Comparison of ENCODE assay signal across 9 mouse cellular contexts in genomic region chr10:10184386-10184785, GRCm38 (mm10).
DNase-seq lines count a peak whose midpoint lies in the region; ATAC-seq and TF ChIP-seq lines count a peak whose summit lies in the region.
"Had no signal": no experiment of that assay in that cellular context is flagged by ENCODE, and none has a peak within 500 bp of the region (broad histone marks: within the 10 kb centered on the region; RNA-seq: fewer than 3 reads in every experiment).

No protein-coding gene starts in this region.

- no peak overlapping the region for H3K4me2 ChIP-seq in hindbrain, embryonic 14.5 days (replicated peaks)
- no peak overlapping the region for H3K4me2 ChIP-seq in hindbrain, postnatal 0 days (ENCODE audit: low read depth, low read length)
- peak overlapping the region; percentile 43 for H3K4me2 ChIP-seq in liver, embryonic 16.5 days (ENCODE audit: low read depth, low read length)

- no peak for TF ChIP-seq CTCF in hindbrain, postnatal 0 days (IDR thresholded peaks at IDR 0.05; ENCODE audit: low read depth)

- no peak overlapping the region for H3K27ac ChIP-seq in hindbrain, embryonic 14.5 days
- H3K27ac ChIP-seq in hindbrain, postnatal 0 days = no peak overlapping the region
- H3K27ac ChIP-seq in liver, embryonic 16.5 days (ENCODE audit: low read length) = no peak overlapping the region
- H3K27ac ChIP-seq in embryonic facial prominence, embryonic 10.5 days (replicated peaks) = no peak overlapping the region
- H3K27ac ChIP-seq: forebrain, embryonic 10.5 days had no signal

- 73% methylated on average over 5 of the region's 5 CpGs for WGBS in hindbrain, embryonic 14.5 days
- WGBS in hindbrain, postnatal 0 days = 56% methylated on average over 5 of the region's 5 CpGs
- WGBS in liver, embryonic 16.5 days (ENCODE audit: insufficient replicate concordance) = 7% methylated on average over 5 of the region's 5 CpGs
- 80% methylated on average over 5 of the region's 5 CpGs for WGBS in embryonic facial prominence, embryonic 10.5 days

- 0 out of 2 replicates have a peak, but pooled peaks have one; percentile 31 for ATAC-seq in hindbrain, embryonic 14.5 days (ENCODE audit: low FRiP score)
- ATAC-seq in hindbrain, postnatal 0 days = no peak
- ATAC-seq in liver, embryonic 16.5 days (ENCODE audit: low read depth) = peak; percentile 69

- no peak overlapping the region; the same call in 1 of the 2 replicates for H3K9ac ChIP-seq in hindbrain, embryonic 14.5 days
- H3K9ac ChIP-seq in hindbrain, postnatal 0 days (replicated peaks; ENCODE audit: low read length) = no peak overlapping the region
- no peak overlapping the region; the same call in 1 of the 2 replicates for H3K9ac ChIP-seq in liver, embryonic 16.5 days (ENCODE audit: low read depth, low read length)

- no peak for DNase-seq in hindbrain, embryonic 14.5 days (ENCODE audit: low spot score)
- no peak for DNase-seq in hindbrain, postnatal 0 days (ENCODE audit: low spot score)
- peak; percentile 15 for DNase-seq in MEL-GATA-1-ER (ENCODE audit: extremely low read depth, low read depth)
- peak; percentile 56 to 58 for DNase-seq in spleen, postnatal 36 days (ENCODE audit: low spot score in 2 of 2)
- DNase-seq in left cerebral cortex, adult 18-20 months (ENCODE audit: low spot score in 2 of 2) = no peak
- no peak for DNase-seq in embryonic facial prominence, embryonic 10.5 days (ENCODE audit: low spot score)
- no peak for DNase-seq in heart, postnatal 4 days

- no peak overlapping the region for H3K4me3 ChIP-seq in hindbrain, embryonic 14.5 days (replicated peaks; ENCODE audit: low read length)
- no peak overlapping the region for H3K4me3 ChIP-seq in hindbrain, postnatal 0 days (ENCODE audit: low read length)
- H3K4me3 ChIP-seq in liver, embryonic 16.5 days (ENCODE audit: low read depth, low read length) = peak overlapping the region; percentile 5; the same call in 1 of the 2 replicates
- H3K4me3 ChIP-seq in embryonic facial prominence, embryonic 10.5 days = no peak overlapping the region
- H3K4me3 ChIP-seq: forebrain, embryonic 10.5 days had no signal

- no peaks in the 10 kb centered on the region for H3K9me3 ChIP-seq in hindbrain, embryonic 14.5 days (ENCODE audit: control insufficient read depth, low read length)
- H3K9me3 ChIP-seq in hindbrain, postnatal 0 days (ENCODE audit: low read length) = no peaks in the 10 kb centered on the region
- H3K9me3 ChIP-seq in liver, embryonic 16.5 days (replicated peaks; ENCODE audit: control insufficient read depth, low read length) = no peaks in the 10 kb centered on the region
- no peaks in the 10 kb centered on the region for H3K9me3 ChIP-seq in embryonic facial prominence, embryonic 10.5 days
- H3K9me3 ChIP-seq: forebrain, embryonic 10.5 days had no signal

- 0 out of 2 replicates have a peak, but pooled peaks cover 8% of the 10 kb centered on the region for H3K4me1 ChIP-seq in hindbrain, embryonic 14.5 days (replicated peaks; ENCODE audit: control insufficient read depth, insufficient read depth, low read length)
- no peaks in the 10 kb centered on the region for H3K4me1 ChIP-seq in hindbrain, postnatal 0 days (ENCODE audit: insufficient read depth, low read length)
- no peaks in the 10 kb centered on the region for H3K4me1 ChIP-seq in liver, embryonic 16.5 days (ENCODE audit: control insufficient read depth, low read depth, low read length)
- H3K4me1 ChIP-seq in embryonic facial prominence, embryonic 10.5 days = no peaks in the 10 kb centered on the region
- H3K4me1 ChIP-seq: forebrain, embryonic 10.5 days had no signal

- H3K36me3 ChIP-seq in hindbrain, embryonic 14.5 days (replicated peaks; ENCODE audit: control insufficient read depth, insufficient read depth) = no peaks in the 10 kb centered on the region
- H3K36me3 ChIP-seq in hindbrain, postnatal 0 days (ENCODE audit: insufficient read depth, low read length) = no peaks in the 10 kb centered on the region
- no peaks in the 10 kb centered on the region for H3K36me3 ChIP-seq in liver, embryonic 16.5 days (ENCODE audit: control insufficient read depth, insufficient read depth)
- H3K36me3 ChIP-seq in embryonic facial prominence, embryonic 10.5 days (replicated peaks) = no peaks in the 10 kb centered on the region
- H3K36me3 ChIP-seq: forebrain, embryonic 10.5 days had no signal

- no peaks in the 10 kb centered on the region for H3K27me3 ChIP-seq in hindbrain, embryonic 14.5 days (ENCODE audit: control insufficient read depth, insufficient read depth, low read length)
- no peaks in the 10 kb centered on the region for H3K27me3 ChIP-seq in hindbrain, postnatal 0 days (ENCODE audit: insufficient read depth, low read length)
- no peaks in the 10 kb centered on the region for H3K27me3 ChIP-seq in liver, embryonic 16.5 days (ENCODE audit: control insufficient read depth, insufficient read depth, low read depth, low read length)
- no peaks in the 10 kb centered on the region for H3K27me3 ChIP-seq in embryonic facial prominence, embryonic 10.5 days (replicated peaks; ENCODE audit: low read depth, poor library complexity, severe bottlenecking)

Comparison
In these comparisons a context has a peak if more than half of its experiments do, and no peak if none do; other contexts are left out.
1. DNase-seq: peak in MEL-GATA-1-ER (single experiment) and spleen, postnatal 36 days (2 of 2); none in hindbrain, embryonic 14.5 days (single experiment), hindbrain, postnatal 0 days (single experiment), left cerebral cortex, adult 18-20 months (0 of 2), embryonic facial prominence, embryonic 10.5 days (single experiment) and heart, postnatal 4 days (single experiment).